Mouse (Mus musculus): ENCODE measurements around the gene Dao. TPM values are rescaled to one million over a fixed set of nuclear protein-coding genes. Genes with fewer than 3 reads are reported as not detected.

Gene Dao
- total RNA-seq, 2 experiments from 2014 or later = not detected

DNA sequence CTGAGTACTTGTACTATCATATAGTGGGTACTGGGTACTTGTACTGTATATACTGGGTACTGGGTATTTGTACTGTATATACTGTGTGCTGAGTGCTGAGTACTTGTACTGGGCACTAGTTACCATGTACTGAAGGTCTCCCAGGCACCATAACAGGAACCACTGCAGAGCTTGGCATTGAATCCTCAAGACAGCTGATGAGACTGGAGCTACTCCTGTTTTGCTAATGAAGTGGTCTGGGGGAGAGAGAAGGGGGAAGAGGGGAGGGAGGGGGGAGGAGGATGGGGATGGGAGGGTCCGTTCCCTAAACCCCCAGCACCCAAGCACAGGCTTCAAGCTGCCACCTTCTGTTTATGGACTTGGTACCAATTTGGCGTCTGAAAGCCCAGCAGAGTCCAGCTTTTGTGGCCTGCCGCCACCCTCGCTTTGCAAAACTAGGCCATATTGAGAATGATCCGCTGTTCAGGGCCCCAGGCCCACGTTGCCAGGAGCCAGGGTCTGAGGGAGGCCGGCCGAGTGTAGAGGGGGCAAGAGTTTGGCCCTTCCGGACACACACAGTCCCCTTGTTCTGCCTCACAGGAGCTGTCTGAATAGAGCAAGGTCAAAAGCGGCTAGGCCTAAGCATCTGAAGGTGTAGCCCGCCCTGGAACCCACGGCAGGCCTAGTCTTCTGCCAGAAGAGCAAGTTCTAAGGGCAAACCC is 4.4 kb downstream of the Dao start:
- H3K4me3 ChIP-seq = no peak overlapping the region
- H3K27ac ChIP-seq = no peak overlapping the region
- no peak for DNase-seq (ENCODE audit: low spot score in 2 of 2)
- TF ChIP-seq CTCF (conservative IDR thresholded peaks at IDR 0.05) = no peak

DNA sequence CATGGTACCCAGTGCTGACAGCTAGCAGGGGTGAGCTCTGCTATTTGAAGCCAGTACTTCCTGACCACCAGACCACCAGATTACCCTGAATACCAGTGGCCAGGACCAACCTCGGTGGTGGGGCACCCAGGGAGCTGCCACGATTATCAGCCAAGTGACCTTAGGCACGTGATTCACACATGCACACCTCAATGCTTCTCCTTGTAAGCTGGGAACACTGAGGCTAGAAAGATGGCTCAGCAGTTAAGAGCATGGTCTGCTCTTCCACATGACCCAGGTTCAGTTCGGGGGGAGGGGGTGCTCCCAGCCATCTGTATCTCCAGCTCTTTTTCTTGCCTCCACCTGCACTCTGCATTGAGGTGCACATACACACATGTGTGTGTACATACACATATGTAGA is 5.5 kb downstream of the Dao start:
- Histone ChIP-seq H3K4me3 (no peak overlapping the region), H3K27ac (no peak overlapping the region)
- DNase-seq (ENCODE audit: low spot score in 2 of 2) = no peak
- TF ChIP-seq CTCF (conservative IDR thresholded peaks at IDR 0.05) = no peak

DNA sequence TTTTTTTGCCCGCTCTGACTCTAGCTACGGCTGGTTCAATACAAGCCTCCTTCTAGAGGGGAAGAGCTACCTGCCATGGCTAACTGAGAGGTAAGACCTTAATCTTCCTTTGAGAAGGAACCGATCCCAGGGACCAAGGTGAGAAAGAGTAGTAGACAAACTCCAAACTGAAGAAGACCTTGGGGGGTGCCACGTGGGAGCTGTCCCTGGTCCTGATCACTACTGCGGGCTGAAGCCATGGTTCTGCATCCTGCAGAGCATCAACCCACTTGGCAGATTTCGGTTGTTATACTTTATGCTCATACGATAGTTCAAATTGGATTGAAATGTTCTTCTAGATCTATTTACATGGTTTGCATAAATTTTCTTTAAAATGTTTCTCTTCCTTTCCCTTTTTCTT is 11.6 kb downstream of the Dao start:
- no peak for DNase-seq (ENCODE audit: low spot score in 2 of 2)
- H3K27ac ChIP-seq = no peak overlapping the region
- H3K4me3 ChIP-seq = no peak overlapping the region
- TF ChIP-seq CTCF (conservative IDR thresholded peaks at IDR 0.05) = no peak

DNA sequence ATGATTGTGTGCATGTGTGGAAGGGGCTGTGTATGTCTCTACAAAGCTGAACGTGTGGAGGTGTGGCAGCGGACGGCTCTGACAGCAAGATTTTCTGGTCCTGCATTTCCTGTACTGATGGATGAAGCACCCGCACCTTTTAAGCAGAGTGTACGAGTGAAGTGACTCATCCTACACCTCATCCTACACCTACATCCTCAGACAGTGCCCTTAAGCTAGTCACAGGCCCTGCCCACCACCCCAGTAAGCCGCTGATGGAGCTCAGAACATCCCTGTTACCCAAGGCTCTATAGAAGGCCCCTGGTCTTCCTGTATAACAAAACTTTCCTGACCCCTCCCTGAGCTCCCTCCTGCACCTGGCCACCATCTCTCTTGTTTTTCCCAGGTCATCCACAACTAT is 20.9 kb downstream of the Dao start:
- TF ChIP-seq CTCF (conservative IDR thresholded peaks at IDR 0.05) = no peak
- no peak for DNase-seq (ENCODE audit: low spot score in 2 of 2)
- Histone ChIP-seq H3K4me3 (no peak overlapping the region), H3K27ac (no peak overlapping the region)

DNA sequence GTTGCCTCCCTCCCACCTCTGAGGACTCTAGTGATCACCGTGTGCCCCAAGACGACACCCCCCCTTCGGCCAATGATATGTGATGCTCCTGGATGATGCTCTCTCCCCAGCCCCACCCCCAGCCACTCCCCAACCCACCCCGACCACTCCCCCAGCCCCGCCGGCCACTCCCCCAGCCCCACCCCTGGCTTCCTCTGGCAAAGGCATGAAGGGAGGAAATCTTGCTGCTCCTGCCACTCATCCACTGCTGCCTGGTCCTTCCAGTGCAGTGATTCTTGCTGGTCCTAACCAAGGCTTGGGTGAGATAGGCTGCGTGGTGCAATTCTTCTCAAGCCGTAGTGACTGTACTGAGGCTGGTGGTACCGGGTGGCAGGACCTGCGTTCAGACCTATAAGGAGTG is 21.4 kb downstream of the Dao start:
- Histone ChIP-seq H3K4me3 (no peak overlapping the region), H3K27ac (no peak overlapping the region)
- no peak for TF ChIP-seq CTCF (conservative IDR thresholded peaks at IDR 0.05)
- DNase-seq (ENCODE audit: low spot score in 2 of 2) = no peak

DNA sequence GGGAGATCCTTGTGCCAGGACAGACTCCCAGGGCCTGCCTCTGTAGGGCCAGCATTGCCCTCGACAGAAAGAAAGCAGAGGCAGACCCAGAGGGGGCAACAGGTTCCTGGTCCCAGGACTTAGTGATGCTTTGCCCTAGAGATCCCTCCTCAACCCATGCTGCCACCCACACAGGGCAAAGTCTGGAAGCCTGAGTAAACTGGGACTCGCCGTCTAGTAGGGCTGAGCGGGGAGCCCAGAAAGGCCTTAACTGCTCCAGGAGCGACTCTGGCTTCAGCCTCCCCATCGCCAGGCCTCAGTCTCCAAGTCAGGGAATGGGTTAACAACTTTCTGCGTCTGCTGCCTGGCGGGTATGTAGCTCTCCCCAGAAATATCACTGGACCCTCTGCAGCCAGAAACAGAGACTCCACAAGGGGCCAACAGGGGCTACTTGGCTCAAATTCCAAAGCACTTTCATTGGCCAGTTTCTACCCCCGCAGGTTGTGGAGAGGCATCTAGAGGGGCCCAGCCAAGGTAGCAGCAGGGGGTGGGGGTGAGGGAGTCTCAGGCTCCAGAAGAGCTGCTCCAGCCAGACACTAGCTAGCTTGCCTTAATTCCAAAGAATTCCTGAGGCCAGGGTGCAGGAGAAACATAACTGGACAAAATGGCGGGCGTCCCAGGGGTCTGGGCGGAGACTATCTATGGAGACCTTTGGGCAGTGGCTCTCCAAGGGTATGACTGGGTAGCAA is 23.9 kb downstream of the Dao start:
- no peak overlapping the region for H3K4me3 ChIP-seq
- DNase-seq (ENCODE audit: low spot score in 2 of 2) = no peak
- TF ChIP-seq CTCF (conservative IDR thresholded peaks at IDR 0.05) = no peak
- no peak overlapping the region for H3K27ac ChIP-seq

DNA sequence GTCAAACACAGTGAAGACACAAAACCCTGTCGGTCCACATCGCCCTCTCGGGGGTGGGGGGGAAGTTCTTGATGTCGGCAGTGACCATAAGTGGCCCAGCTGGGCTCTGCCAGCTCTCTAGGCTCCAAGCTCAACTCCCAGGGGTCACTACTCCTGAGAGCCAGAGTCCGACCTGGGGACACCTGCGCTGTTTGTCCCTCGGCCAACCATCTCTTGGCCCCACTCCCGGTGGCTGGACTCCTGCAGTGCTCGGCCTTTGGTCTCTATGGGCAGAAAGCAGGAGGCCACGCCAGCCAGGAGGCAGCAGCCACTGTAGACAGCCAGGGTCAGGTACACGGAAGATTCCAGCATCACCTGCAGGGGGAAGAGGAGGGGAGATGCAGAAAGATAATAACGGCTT is 24.6 kb downstream of the Dao start:
- DNase-seq (ENCODE audit: low spot score in 2 of 2) = no peak
- H3K4me3 ChIP-seq = no peak overlapping the region
- no peak for TF ChIP-seq CTCF (conservative IDR thresholded peaks at IDR 0.05)
- no peak overlapping the region for H3K27ac ChIP-seq

DNA sequence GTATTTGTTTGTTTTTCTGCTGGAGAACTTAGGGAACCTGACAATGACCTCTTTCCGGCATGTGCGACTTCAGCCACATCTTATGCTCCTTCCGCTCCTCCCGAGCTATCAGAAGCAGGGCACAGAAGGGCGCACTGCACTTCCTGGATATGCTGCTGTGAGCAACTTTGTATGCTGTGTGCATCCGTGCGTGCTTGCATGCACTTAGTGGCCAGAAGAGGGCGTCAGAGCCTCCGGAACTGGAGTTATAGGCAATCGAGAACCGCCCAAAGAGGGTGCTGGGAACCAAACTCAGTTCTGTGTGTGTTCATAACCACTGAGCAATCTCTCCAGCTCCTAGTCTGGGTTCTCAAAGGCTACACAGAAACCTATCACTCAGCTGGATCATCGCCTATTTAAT is 27.1 kb downstream of the Dao start:
- Histone ChIP-seq H3K27ac (no peak overlapping the region), H3K4me3 (no peak overlapping the region)
- DNase-seq (ENCODE audit: low spot score in 2 of 2) = no peak
- peak; percentile 44 for TF ChIP-seq CTCF (conservative IDR thresholded peaks at IDR 0.05)

DNA sequence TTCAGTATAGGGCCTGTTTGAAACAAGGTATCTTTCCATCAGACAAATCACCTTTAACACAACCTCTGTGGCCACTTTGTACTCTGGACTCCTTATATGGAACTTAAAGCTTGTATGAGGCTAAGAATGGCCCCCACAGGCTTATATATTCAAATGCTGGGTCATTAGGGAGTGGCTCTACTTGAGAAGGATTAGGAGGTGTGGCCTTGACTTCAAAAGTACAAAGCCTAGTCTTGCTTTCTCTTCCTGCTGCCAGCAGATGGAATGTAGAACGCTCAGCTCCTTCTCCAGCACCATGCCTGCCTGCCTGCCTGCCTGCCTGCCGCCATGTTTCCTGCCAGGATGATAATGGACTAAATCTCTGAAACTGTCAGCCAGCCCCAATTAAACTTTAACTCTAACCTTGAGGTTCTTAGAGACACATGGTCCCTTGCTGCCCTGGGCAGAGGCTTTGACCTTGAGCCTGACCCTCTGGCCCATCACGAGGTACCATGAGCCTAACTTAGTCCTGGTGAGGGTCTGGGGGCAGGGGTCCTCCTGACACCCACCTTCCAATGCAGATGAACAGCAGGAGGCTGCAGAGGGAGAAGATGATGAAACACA is 28.8 kb downstream of the Dao start:
- Histone ChIP-seq H3K4me3 (no peak overlapping the region), H3K27ac (no peak overlapping the region)
- TF ChIP-seq CTCF (conservative IDR thresholded peaks at IDR 0.05) = no peak
- DNase-seq (ENCODE audit: low spot score in 2 of 2) = no peak

DNA sequence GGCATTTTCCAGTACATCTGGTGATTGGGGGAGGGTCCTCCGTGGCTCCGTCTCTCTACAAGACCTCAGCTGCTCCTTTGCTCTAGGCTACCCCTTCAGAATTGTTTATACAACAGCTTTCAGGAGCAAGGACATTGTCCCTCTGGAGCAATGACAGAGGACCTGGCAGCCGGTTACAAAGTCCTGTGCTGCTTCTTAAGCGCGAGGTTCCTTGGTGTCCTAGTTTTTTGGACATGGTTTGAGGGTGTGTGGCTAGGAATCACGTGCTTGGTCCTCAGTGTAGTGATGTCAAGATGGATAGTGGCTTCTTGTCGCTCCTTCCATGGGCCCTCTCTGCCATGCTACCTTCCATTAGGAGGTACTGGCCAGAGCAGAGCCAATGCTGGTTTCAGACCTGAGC is 30.9 kb downstream of the Dao start:
- TF ChIP-seq CTCF (conservative IDR thresholded peaks at IDR 0.05) = no peak

DNA sequence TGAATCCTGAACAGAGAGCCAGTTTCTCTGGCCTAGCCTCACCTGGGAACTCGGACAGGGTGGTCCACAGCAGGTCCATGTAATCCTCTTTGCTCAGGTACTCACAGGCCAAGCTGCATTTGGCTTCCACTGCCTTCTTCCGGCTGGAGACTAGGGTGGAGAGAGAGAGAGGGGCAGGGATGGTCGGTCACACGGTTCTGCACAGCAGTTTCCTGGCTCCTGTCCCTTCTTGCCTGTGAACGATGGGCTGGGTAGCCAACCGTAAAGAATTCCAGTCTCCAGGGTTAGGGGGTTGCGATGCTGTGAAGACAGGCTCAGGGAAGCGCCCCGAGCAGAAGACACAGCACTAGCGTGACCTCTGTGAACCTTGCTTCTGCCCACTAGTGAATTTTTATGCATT is 31.6 kb downstream of the Dao start:
- DNase-seq (ENCODE audit: low spot score in 2 of 2) = no peak
- no peak for TF ChIP-seq CTCF (conservative IDR thresholded peaks at IDR 0.05)
- H3K27ac ChIP-seq = no peak overlapping the region
- H3K4me3 ChIP-seq = no peak overlapping the region

More for the DNA sequence above, 30.9 kb downstream of the Dao start:
- no peak for DNase-seq (ENCODE audit: low spot score in 2 of 2)
- Histone ChIP-seq H3K27ac (no peak overlapping the region), H3K4me3 (no peak overlapping the region)

DNA sequence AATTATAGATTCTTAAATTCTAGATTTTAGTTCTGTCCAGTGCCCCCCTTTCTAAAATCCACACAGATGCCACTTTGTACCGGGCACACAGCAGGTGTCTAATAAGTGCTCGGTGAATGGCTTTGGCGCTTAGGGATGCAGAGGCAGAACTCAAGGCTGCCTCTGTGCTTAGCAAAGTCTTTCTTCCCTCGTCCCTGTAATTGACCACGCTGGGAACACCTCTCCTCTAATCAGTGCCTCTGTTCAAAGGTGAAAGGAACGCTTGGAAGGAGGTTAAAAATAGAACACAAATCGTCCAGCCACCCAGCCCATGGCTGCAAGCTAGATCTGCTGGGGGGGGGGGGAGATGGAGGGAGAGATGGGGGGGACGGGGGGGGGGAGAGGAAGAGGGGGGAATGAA is 37.0 kb downstream of the Dao start:
- H3K27ac ChIP-seq = no peak overlapping the region
- TF ChIP-seq CTCF (conservative IDR thresholded peaks at IDR 0.05) = no peak
- H3K4me3 ChIP-seq = no peak overlapping the region
- DNase-seq (ENCODE audit: low spot score in 2 of 2) = no peak

DNA sequence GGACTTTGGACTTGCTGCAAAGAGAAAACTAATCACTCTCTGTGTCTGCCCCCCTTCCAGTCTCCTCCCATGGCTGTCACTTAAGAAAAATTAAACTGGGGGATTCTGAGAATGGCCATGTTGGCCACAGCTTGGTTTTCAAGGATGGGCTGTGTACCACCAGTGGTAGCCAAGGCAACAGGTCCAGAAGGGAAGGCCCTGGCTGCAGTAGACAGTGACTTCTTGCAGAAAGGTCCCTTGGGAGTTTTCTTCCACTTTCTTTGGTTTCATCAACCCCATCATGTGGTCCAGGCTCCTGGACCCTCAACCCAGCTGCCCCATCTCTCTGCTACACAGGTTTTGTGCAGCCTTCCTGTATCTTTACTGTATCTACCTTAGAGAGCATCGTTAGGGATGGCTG is 37.4 kb downstream of the Dao start:
- DNase-seq (ENCODE audit: low spot score in 2 of 2) = no peak
- TF ChIP-seq CTCF (conservative IDR thresholded peaks at IDR 0.05) = no peak
- H3K4me3 ChIP-seq = no peak overlapping the region
- no peak overlapping the region for H3K27ac ChIP-seq

Data from layer of hippocampus, adult 2 months (tissue).